In the genomic region with DNA sequence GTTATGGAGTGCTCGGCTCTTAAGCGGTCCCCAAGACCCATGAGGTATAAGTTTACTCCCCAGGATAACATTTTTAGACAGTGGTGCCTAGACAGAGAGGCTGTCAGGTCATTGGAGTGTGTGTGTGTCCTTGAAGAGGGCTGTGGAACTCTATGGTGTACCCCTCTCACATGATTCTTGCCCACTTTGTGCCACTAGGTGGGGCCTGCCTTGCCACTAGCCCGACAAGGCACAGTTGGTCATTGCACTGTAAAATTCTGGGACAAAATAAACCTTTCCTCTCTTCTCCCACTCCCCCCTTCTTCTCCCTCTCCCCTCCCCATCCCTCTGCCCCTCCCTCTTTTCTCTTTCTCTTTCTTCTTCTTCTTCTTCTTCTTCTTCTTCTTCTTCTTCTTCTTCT, we compare ENCODE assay signal across 14 mouse cellular contexts.
DNase-seq lines count a peak whose midpoint lies in the region; ATAC-seq and TF ChIP-seq lines count a peak whose summit lies in the region.
"Had no signal": no experiment of that assay in that cellular context is flagged by ENCODE, and none has a peak within 500 bp of the region (broad histone marks: within the 10 kb centered on the region; RNA-seq: fewer than 3 reads in every experiment).

No protein-coding gene starts in this region.

- no peak for ATAC-seq in intestine, postnatal 0 days
- no peak for ATAC-seq in intestine, embryonic 16.5 days
- no peak for ATAC-seq in lung, embryonic 14.5 days (ENCODE audit: insufficient read depth)
- ATAC-seq in stomach, postnatal 0 days (ENCODE audit: low FRiP score, low TSS enrichment) = no peak
- ATAC-seq: intestine, embryonic 15.5 days had no signal

- no peaks in the 10 kb centered on the region for H3K36me3 ChIP-seq in intestine, postnatal 0 days (ENCODE audit: control insufficient read depth, insufficient read depth)
- H3K36me3 ChIP-seq in intestine, embryonic 16.5 days (ENCODE audit: control insufficient read depth, insufficient read depth, low read length) = no peaks in the 10 kb centered on the region
- no peaks in the 10 kb centered on the region for H3K36me3 ChIP-seq in lung, embryonic 14.5 days (ENCODE audit: insufficient read depth)
- no peaks in the 10 kb centered on the region for H3K36me3 ChIP-seq in stomach, postnatal 0 days (ENCODE audit: control insufficient read depth, insufficient read depth, low read length)
- H3K36me3 ChIP-seq: embryonic facial prominence, embryonic 12.5 days; intestine, embryonic 15.5 days; limb, embryonic 12.5 days; neural tube, embryonic 12.5 days had no signal

- no peaks in the 10 kb centered on the region for H3K27me3 ChIP-seq in intestine, postnatal 0 days (replicated peaks; ENCODE audit: control insufficient read depth, insufficient read depth, low read length)
- H3K27me3 ChIP-seq in intestine, embryonic 16.5 days (replicated peaks; ENCODE audit: control insufficient read depth, insufficient read depth, low read length) = no peaks in the 10 kb centered on the region
- no peaks in the 10 kb centered on the region for H3K27me3 ChIP-seq in lung, embryonic 14.5 days (ENCODE audit: insufficient read depth, low read length)
- H3K27me3 ChIP-seq in stomach, postnatal 0 days (ENCODE audit: control insufficient read depth, insufficient read depth, low read length) = no peaks in the 10 kb centered on the region
- H3K27me3 ChIP-seq: embryonic facial prominence, embryonic 12.5 days; intestine, embryonic 15.5 days; limb, embryonic 12.5 days; neural tube, embryonic 12.5 days had no signal

- H3K4me1 ChIP-seq in intestine, postnatal 0 days (replicated peaks; ENCODE audit: control insufficient read depth, insufficient read depth, low read length) = no peaks in the 10 kb centered on the region
- H3K4me1 ChIP-seq in intestine, embryonic 16.5 days (ENCODE audit: control insufficient read depth, insufficient read depth, low read length) = no peaks in the 10 kb centered on the region
- H3K4me1 ChIP-seq in lung, embryonic 14.5 days (ENCODE audit: insufficient read depth) = no peaks in the 10 kb centered on the region
- H3K4me1 ChIP-seq in bone marrow, adult 2 months (ENCODE audit: control insufficient read depth, insufficient read depth, low read length) = peaks cover 2% of the 10 kb centered on the region
- H3K4me1 ChIP-seq in stomach, postnatal 0 days (replicated peaks; ENCODE audit: control insufficient read depth, insufficient read depth) = no peaks in the 10 kb centered on the region
- H3K4me1 ChIP-seq: embryonic facial prominence, embryonic 12.5 days; intestine, embryonic 15.5 days; limb, embryonic 12.5 days; neural tube, embryonic 12.5 days had no signal

- no peak overlapping the region for H3K27ac ChIP-seq in intestine, postnatal 0 days (ENCODE audit: low read depth, low read length)
- H3K27ac ChIP-seq in intestine, embryonic 16.5 days (ENCODE audit: low read length) = no peak overlapping the region
- H3K27ac ChIP-seq in lung, embryonic 14.5 days (ENCODE audit: low read depth) = no peak overlapping the region
- no peak overlapping the region for H3K27ac ChIP-seq in bone marrow, adult 2 months (ENCODE audit: control insufficient read depth, insufficient read depth, low read depth, low read length, poor library complexity)
- H3K27ac ChIP-seq in stomach, postnatal 0 days (replicated peaks) = no peak overlapping the region
- H3K27ac ChIP-seq: embryonic facial prominence, embryonic 12.5 days; intestine, embryonic 15.5 days; limb, embryonic 12.5 days; neural tube, embryonic 12.5 days had no signal

- peak; percentile 45 for TF ChIP-seq CTCF in intestine, postnatal 0 days (IDR thresholded peaks at IDR 0.05; ENCODE audit: low read depth)
- peak; percentile 42 for TF ChIP-seq CTCF in lung, embryonic 14.5 days (IDR thresholded peaks at IDR 0.05; ENCODE audit: low read depth)
- TF ChIP-seq CTCF in bone marrow, adult 2 months (IDR thresholded peaks at IDR 0.05; ENCODE audit: control insufficient read depth, insufficient read depth, low read length) = peak; percentile 48; the same call in 1 of the 2 replicates
- peak; percentile 54 for TF ChIP-seq CTCF in stomach, postnatal 0 days (IDR thresholded peaks at IDR 0.05; ENCODE audit: low read depth)

- DNase-seq in lung, embryonic 14.5 days = no peak
- DNase-seq in lung, postnatal 36 days = no peak
- no peak for DNase-seq in stomach, postnatal 0 days (ENCODE audit: low spot score)
- no peak for DNase-seq in T-cell, adult 2 months (ENCODE audit: low spot score)
- DNase-seq: adrenal gland, postnatal 14 days; cerebellum, adult 11-12 months; midbrain, embryonic 14.5 days had no signal

- 68% methylated on average over 3 of the region's 3 CpGs for WGBS in intestine, postnatal 0 days
- WGBS in intestine, embryonic 16.5 days = 70% methylated on average over 3 of the region's 3 CpGs
- WGBS in lung, embryonic 14.5 days = 78% methylated on average over 3 of the region's 3 CpGs
- 77% methylated on average over 3 of the region's 3 CpGs for WGBS in bone marrow, adult 2 months
- 71% methylated on average over 3 of the region's 3 CpGs for WGBS in stomach, postnatal 0 days

- no peaks in the 10 kb centered on the region for H3K9me3 ChIP-seq in intestine, postnatal 0 days (ENCODE audit: control insufficient read depth)
- no peaks in the 10 kb centered on the region for H3K9me3 ChIP-seq in intestine, embryonic 16.5 days (ENCODE audit: control insufficient read depth, low read length)
- H3K9me3 ChIP-seq in lung, embryonic 14.5 days (ENCODE audit: low read depth, low read length) = no peaks in the 10 kb centered on the region
- H3K9me3 ChIP-seq in stomach, postnatal 0 days (ENCODE audit: control insufficient read depth, low read length) = no peaks in the 10 kb centered on the region
- H3K9me3 ChIP-seq: embryonic facial prominence, embryonic 12.5 days; intestine, embryonic 15.5 days; limb, embryonic 12.5 days; neural tube, embryonic 12.5 days had no signal

- TF ChIP-seq POLR2A in bone marrow, adult 2 months (IDR thresholded peaks at IDR 0.05; ENCODE audit: borderline replicate concordance, control insufficient read depth, low read depth, low read length) = no peak

- no peak overlapping the region for H3K4me3 ChIP-seq in intestine, postnatal 0 days (ENCODE audit: low read depth, low read length)
- H3K4me3 ChIP-seq in intestine, embryonic 16.5 days (ENCODE audit: low read length) = no peak overlapping the region
- H3K4me3 ChIP-seq in lung, embryonic 14.5 days (ENCODE audit: low read depth, low read length) = no peak overlapping the region
- no peak overlapping the region for H3K4me3 ChIP-seq in bone marrow, adult 2 months (replicated peaks; ENCODE audit: control insufficient read depth, low read depth, low read length)
- no peak overlapping the region for H3K4me3 ChIP-seq in stomach, postnatal 0 days (ENCODE audit: low read depth, low read length)
- H3K4me3 ChIP-seq: embryonic facial prominence, embryonic 12.5 days; intestine, embryonic 15.5 days; limb, embryonic 12.5 days; neural tube, embryonic 12.5 days had no signal

- no peak overlapping the region for H3K4me2 ChIP-seq in intestine, postnatal 0 days (replicated peaks; ENCODE audit: low read depth)
- H3K4me2 ChIP-seq in intestine, embryonic 16.5 days (ENCODE audit: low read depth, low read length) = no peak overlapping the region
- no peak overlapping the region for H3K4me2 ChIP-seq in lung, embryonic 14.5 days
- H3K4me2 ChIP-seq in stomach, postnatal 0 days (replicated peaks; ENCODE audit: low read depth) = no peak overlapping the region
- H3K4me2 ChIP-seq: embryonic facial prominence, embryonic 12.5 days; intestine, embryonic 15.5 days; limb, embryonic 12.5 days; neural tube, embryonic 12.5 days had no signal

- TF ChIP-seq EP300 in stomach, postnatal 0 days (optimal IDR thresholded peaks at IDR 0.05) = no peak

- H3K9ac ChIP-seq in intestine, postnatal 0 days (ENCODE audit: low read depth, low read length) = no peak overlapping the region
- H3K9ac ChIP-seq in intestine, embryonic 16.5 days (ENCODE audit: low read depth, low read length) = no peak overlapping the region
- no peak overlapping the region for H3K9ac ChIP-seq in lung, embryonic 14.5 days
- no peak overlapping the region for H3K9ac ChIP-seq in stomach, postnatal 0 days (ENCODE audit: low read length)
- H3K9ac ChIP-seq: embryonic facial prominence, embryonic 12.5 days; intestine, embryonic 15.5 days; limb, embryonic 12.5 days; neural tube, embryonic 12.5 days had no signal
